Mouse (Mus musculus) olfactory bulb, adult 2 months (tissue): Measurements from ENCODE around the gene Atp2b4.

Experiments used
- CTCF ChIP-seq: fragments of 200-500 bp; IDR thresholded peaks from 2 replicates; pipeline ENCODE4 v1.5.1; 2012; ENCODE audit warnings: low read depth, mild to moderate bottlenecking, low read length, moderate library complexity; ENCODE audit not compliant: insufficient read depth
- POLR2A ChIP-seq: fragments of 200-500 bp; IDR thresholded peaks from 2 replicates; pipeline ENCODE4 v1.6.1; 2012; ENCODE audit warnings: mild to moderate bottlenecking, low read depth, low read length, moderate library complexity; ENCODE audit not compliant: insufficient read depth

DNA sequence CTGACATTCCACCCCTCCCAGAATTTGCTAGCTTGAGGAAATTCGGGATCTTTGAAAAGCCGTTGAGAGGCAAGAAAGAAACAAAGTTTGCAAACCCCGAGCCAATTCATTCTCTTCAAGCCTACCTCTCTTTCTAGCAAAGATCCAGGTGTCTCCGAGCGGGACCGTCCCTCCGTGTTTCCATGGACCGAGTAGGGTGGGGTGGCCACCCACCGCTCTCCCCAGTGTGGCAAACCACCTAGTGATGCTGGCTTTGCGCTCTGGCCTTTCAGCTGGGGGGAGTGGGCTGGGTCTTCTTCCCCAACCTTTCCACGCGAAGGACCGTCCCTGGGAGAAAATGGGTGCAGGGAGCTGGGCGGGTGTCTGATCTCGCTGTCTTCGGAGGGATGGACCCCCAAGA, 329 bp downstream of the Atp2b4 start:
- TF ChIP-seq CTCF (no peak), POLR2A (no peak)
